Mouse (Mus musculus): ENCODE data around the gene 1700001L19Rik. TPM values are rescaled to one million over a fixed set of nuclear protein-coding genes. Genes with fewer than 3 reads are reported as not detected.
A peak's percentile ranks its signal among the peaks of the same experiment; 100 is the strongest.

The 1700001L19Rik gene
- total RNA-seq, 2 experiments from 2014 or later = 31.1 to 34.4 TPM

GRCm38 (mm10) chr13:68603085-68603484, 5.9 kb downstream of the 1700001L19Rik start:
- intact Hi-C loops (cut with DNase I) = loop anchor here (5.0 to 10.0 kb wide), 4 partner anchors 394 to 879 kb away; partner anchors contain the start of gene Adcy2

GRCm38 (mm10) chr13:68605689-68606126, 8.5 kb downstream of the 1700001L19Rik start:
- DNase-seq (ENCODE audit: extremely low spot score in 1 of 2, low spot score in 2 of 2) = peak in 1 of 2 experiments; percentile 66
- intact Hi-C loops (cut with DNase I) = loop anchor here (10.0 kb wide), 1 partner anchor 479 kb away; no protein-coding TSS in a partner anchor

More at GRCm38 (mm10) chr13:68603085-68603484, 5.9 kb downstream of the 1700001L19Rik start:
- no peak for DNase-seq (ENCODE audit: extremely low spot score in 1 of 2, low spot score in 2 of 2)

GRCm38 (mm10) chr13:68607652-68608405, 10.6 kb downstream of the 1700001L19Rik start:
- intact Hi-C loops (cut with DNase I) = loop anchor here (10.0 kb wide), 1 partner anchor 477 kb away; no protein-coding TSS in a partner anchor
- no peak for DNase-seq (ENCODE audit: extremely low spot score in 1 of 2, low spot score in 2 of 2)

GRCm38 (mm10) chr13:68622792-68623191, 25.6 kb downstream of the 1700001L19Rik start:
- intact Hi-C loops (cut with DNase I) = loop anchor here (5.0 kb wide), 1 partner anchor 375 kb away; the partner anchor contains the start of gene Adcy2
- DNase-seq (ENCODE audit: extremely low spot score in 1 of 2, low spot score in 2 of 2) = peak in 1 of 2 experiments; percentile 38

- intact Hi-C loops (cut with DNase I) = no loop called here
- no peak for DNase-seq (ENCODE audit: extremely low spot score in 1 of 2, low spot score in 2 of 2)
These were observed 29.8 kb downstream of the 1700001L19Rik start for GRCm38 (mm10) chr13:68627041-68627440.

- intact Hi-C loops (cut with DNase I) = no loop called here
- DNase-seq (ENCODE audit: extremely low spot score in 1 of 2, low spot score in 2 of 2) = no peak
These were observed 45.6 kb downstream of the 1700001L19Rik start for GRCm38 (mm10) chr13:68642786-68643185.

Other genes starting within 250 kb of the 1700001L19Rik start
- 10 to 100 TPM in 1 of 2 experiments, 1 to 10 TPM in 1; 9.3 to 11.9 TPM for gene Mtrr, start 15.3 kb upstream of the 1700001L19Rik start, total RNA-seq (2021)
- gene Fastkd3, start 15.2 kb upstream of the 1700001L19Rik start, total RNA-seq (2021) = 10 to 100 TPM; 12.4 to 13.2 TPM

Measured in left cerebral cortex, postnatal 10 days (tissue).